Mouse (Mus musculus): Measurements from ENCODE around the gene Strbp. TPM values are rescaled to one million over a fixed set of nuclear protein-coding genes. Genes with fewer than 3 reads are reported as not detected.

Strbp gene
- polyA plus RNA-seq, 1 experiment from 2014 or later, result 37.2 TPM

DNA sequence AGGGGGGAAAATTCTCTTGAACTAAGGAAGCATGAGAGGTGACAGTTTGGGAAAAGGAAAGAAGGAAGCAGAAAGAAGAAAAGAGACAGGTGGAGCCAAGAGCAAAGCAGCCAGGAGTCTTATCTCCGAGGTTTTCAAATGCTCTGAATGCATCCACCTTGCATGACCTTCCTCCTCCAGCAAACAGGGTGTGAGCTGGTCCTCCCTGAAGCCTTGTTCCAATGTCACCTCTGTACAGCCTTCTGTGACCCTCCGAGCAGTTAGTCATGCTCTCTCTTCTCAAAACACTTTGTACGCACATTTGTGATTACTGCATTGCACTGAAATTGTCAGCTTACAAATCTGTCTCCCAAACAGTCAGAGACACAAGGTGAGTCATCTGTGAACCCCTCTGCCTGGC is 9.4 kb upstream of the Strbp start:
- no peaks in the 10 kb centered on the region for H3K4me1 ChIP-seq (replicated peaks; ENCODE audit: control insufficient read depth, insufficient read depth, low read length)
- no peaks in the 10 kb centered on the region for H3K36me3 ChIP-seq (ENCODE audit: control insufficient read depth, insufficient read depth, low read length)
- H3K9me3 ChIP-seq (ENCODE audit: control insufficient read depth, low read length), result no peaks in the 10 kb centered on the region
- H3K4me3 ChIP-seq (ENCODE audit: low read depth, low read length), result no peak overlapping the region
- H3K4me2 ChIP-seq, result no peak overlapping the region
- no peak overlapping the region for H3K27ac ChIP-seq (ENCODE audit: low read depth, low read length)
- no peak overlapping the region for H3K9ac ChIP-seq (ENCODE audit: low read depth, low read length)
- DNase-seq (ENCODE audit: low spot score) (no peak), ATAC-seq (replicated peaks; ENCODE audit: low FRiP score) (no peak)
- H3K27me3 ChIP-seq (replicated peaks; ENCODE audit: control insufficient read depth, insufficient read depth, low read length), result no peaks in the 10 kb centered on the region
- WGBS, result 71% methylated on average over 3 of the region's 3 CpGs

DNA sequence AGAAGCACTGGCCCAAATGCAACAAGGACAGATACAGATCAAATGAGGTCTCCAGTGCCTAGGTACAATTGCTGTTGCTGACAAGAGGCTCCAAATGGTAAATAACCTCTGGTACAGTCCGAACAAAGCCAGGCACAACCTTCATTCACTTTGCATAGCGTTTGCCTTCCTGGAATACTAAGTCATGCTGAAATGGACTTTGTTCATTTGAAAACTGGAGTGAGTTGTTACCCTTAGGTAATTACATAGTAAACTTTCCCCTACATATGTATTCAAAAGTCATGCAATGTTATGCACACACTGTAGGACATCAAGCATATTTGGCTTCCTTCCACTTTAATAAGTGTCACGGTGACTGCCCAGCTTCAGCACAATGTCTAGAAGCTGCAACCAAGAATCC is 5.2 kb upstream of the Strbp start:
- H3K9me3 ChIP-seq (ENCODE audit: control insufficient read depth, low read length), result no peaks in the 10 kb centered on the region
- H3K4me1 ChIP-seq (replicated peaks; ENCODE audit: control insufficient read depth, insufficient read depth, low read length), result no peaks in the 10 kb centered on the region
- 0 out of 2 replicates have a peak, but pooled peaks cover 2% of the 10 kb centered on the region for H3K27me3 ChIP-seq (replicated peaks; ENCODE audit: control insufficient read depth, insufficient read depth, low read length)
- H3K27ac ChIP-seq (ENCODE audit: low read depth, low read length), result no peak overlapping the region
- WGBS, result 80% methylated on average over 3 of the region's 3 CpGs
- ATAC-seq (replicated peaks; ENCODE audit: low FRiP score) (no peak), DNase-seq (ENCODE audit: low spot score) (no peak)
- no peak overlapping the region for H3K9ac ChIP-seq (ENCODE audit: low read depth, low read length)
- H3K4me3 ChIP-seq (ENCODE audit: low read depth, low read length), result no peak overlapping the region
- H3K4me2 ChIP-seq, result no peak overlapping the region
- no peaks in the 10 kb centered on the region for H3K36me3 ChIP-seq (ENCODE audit: control insufficient read depth, insufficient read depth, low read length)

DNA sequence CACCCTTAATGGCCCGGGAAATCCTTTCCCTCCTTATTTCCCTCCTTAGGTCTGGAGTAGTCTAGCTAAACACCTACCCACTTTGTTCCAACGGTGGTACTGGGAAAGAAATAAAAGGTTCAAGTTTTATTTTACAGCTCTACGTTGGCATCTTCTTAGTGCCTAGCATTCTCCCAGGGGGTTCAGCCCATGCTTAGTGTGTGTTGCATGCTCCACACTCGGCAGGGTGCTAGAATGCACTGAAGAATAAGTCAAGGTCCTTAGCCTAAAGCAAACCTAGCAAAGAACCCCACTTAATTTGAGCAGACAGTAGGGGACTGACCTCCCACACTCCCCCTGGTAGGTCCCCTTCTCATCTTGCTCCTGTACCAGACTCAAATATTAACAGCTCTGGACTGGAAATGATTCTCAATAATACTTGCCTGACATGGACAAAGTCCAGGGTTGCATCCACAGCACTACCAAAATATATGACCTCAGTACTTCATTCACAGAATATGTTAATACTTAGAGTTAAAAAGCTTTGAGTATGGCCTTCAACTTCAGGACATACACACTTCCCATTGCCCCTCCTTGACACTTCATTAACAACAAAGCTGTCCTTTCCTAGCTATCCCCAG is 592 bp upstream of the Strbp start:
- H3K4me1 ChIP-seq (replicated peaks; ENCODE audit: control insufficient read depth, insufficient read depth, low read length), result peaks cover 6% of the 10 kb centered on the region
- H3K9me3 ChIP-seq (ENCODE audit: control insufficient read depth, low read length), result no peaks in the 10 kb centered on the region
- peak overlapping the region; percentile 96 for H3K4me3 ChIP-seq (ENCODE audit: low read depth, low read length)
- H3K4me2 ChIP-seq, result peak overlapping the region; percentile 87
- 28% methylated on average over 4 of the region's 4 CpGs for WGBS
- ATAC-seq (replicated peaks; ENCODE audit: low FRiP score), result no peak
- no peak for DNase-seq (ENCODE audit: low spot score)
- no peak overlapping the region for H3K27ac ChIP-seq (ENCODE audit: low read depth, low read length)
- peak overlapping the region; percentile 94 for H3K9ac ChIP-seq (ENCODE audit: low read depth, low read length)
- no peaks in the 10 kb centered on the region for H3K36me3 ChIP-seq (ENCODE audit: control insufficient read depth, insufficient read depth, low read length)
- H3K27me3 ChIP-seq (replicated peaks; ENCODE audit: control insufficient read depth, insufficient read depth, low read length), result 0 out of 2 replicates have a peak, but pooled peaks cover 2% of the 10 kb centered on the region

DNA sequence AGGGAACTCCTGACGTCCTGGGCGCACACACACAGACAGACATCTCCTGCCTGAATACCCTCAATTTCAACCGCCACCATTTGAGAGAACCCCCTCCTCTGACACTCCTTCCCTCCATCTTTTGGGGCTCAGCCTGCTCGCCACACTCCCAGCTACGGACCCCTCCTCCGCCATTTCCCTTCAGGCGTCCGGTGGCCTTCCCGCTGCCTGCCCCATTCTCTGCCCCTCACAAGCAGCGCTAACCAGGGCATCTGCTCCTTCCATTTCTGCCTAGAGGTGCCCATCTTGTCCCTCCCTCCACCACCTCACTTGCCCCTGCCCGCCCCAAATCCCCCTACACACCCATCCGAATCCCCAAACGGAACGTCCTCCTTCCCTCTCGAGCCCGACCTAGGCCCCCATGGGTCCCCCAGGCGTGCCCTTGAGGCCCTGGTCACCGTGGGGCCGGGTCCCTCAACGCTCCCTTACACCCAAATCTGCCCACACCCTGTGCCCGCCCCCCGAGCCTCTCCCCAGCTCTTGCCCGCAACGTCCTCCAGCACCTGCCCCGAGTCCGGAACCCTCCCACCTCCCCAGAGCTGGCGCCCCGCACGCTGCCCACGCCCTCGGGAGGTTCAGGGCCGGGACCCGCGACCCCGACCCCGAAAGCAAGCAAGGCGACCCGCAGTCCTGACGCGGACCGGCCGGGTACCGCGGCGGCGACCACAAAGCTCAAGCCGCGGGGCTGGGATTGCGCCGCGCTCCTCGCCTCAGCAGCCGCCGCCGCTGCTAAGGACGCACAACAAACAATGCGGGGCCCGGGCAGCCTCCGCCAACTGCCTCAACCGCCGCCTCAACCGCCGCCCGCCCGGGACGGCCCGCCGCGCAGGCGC is 1.1 kb downstream of the Strbp start:
- DNase-seq (ENCODE audit: low spot score), result peak; percentile 72
- Histone ChIP-seq H3K4me2 (peak overlapping the region; percentile 87), H3K27ac (ENCODE audit: low read depth, low read length) (peak overlapping the region; percentile 83), H3K9ac (ENCODE audit: low read depth, low read length) (peak overlapping the region; percentile 94), H3K9me3 (ENCODE audit: control insufficient read depth, low read length) (no peaks in the 10 kb centered on the region), H3K4me1 (replicated peaks; ENCODE audit: control insufficient read depth, insufficient read depth, low read length) (peaks cover 6% of the 10 kb centered on the region), H3K4me3 (ENCODE audit: low read depth, low read length) (peak overlapping the region; percentile 96), H3K36me3 (ENCODE audit: control insufficient read depth, insufficient read depth, low read length) (no peaks in the 10 kb centered on the region), H3K27me3 (replicated peaks; ENCODE audit: control insufficient read depth, insufficient read depth, low read length) (0 out of 2 replicates have a peak, but pooled peaks cover 2% of the 10 kb centered on the region)
- ATAC-seq (replicated peaks; ENCODE audit: low FRiP score), result peak; percentile 72
- WGBS, result under 1% methylated on average over 58 of the region's 70 CpGs

DNA sequence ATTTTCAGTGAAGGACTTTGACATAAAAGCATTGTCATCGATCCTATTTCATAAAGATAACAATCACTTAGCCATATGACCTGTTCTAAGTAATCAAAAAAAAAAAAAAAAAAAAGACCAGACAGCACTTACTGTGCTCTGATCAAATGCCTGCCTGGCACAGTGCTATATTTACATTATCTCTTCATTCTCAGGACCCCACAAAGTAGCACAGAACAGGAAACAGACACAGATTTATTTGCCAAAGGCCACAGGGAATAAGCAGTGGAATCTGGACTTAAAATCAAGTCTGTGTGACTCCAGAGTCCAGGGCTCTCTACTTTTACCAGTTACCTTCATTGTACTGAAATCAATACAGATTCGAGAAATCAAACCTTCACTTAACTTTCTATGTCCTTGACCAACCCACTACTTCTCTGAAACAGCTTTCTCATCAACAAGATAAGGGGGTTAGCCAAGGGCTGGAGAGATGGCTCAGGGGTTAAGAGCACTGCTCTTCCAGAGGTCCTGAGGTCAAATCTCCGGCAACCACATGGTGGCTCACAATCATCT is 14.5 kb downstream of the Strbp start:
- Histone ChIP-seq H3K4me1 (replicated peaks; ENCODE audit: control insufficient read depth, insufficient read depth, low read length) (no peaks in the 10 kb centered on the region), H3K4me3 (ENCODE audit: low read depth, low read length) (no peak overlapping the region), H3K9me3 (ENCODE audit: control insufficient read depth, low read length) (no peaks in the 10 kb centered on the region), H3K27ac (ENCODE audit: low read depth, low read length) (no peak overlapping the region), H3K36me3 (ENCODE audit: control insufficient read depth, insufficient read depth, low read length) (no peaks in the 10 kb centered on the region), H3K9ac (ENCODE audit: low read depth, low read length) (no peak overlapping the region), H3K4me2 (no peak overlapping the region), H3K27me3 (replicated peaks; ENCODE audit: control insufficient read depth, insufficient read depth, low read length) (no peaks in the 10 kb centered on the region)
- WGBS, result 66% methylated on average over 3 of the region's 3 CpGs
- ATAC-seq (replicated peaks; ENCODE audit: low FRiP score), result no peak
- DNase-seq (ENCODE audit: low spot score), result no peak

DNA sequence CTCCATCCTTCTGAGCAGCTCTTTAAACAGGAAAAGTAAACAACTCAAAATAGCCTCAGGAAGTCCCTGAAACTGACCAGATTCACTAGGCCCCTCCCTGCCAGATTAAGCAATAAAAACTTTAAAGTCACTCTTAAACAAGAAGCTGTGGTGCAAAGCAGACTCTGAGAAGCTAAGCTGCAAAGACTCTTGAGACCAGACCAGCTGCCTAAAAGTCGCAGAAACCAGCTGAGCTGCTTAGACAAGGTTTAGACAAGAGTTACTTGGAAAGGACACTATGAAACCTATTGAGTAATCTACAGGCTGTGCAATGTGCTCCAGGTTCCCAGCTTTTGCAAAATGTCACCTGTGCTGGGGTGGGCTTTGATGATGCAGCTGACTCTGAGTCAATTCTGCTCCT is 16.6 kb downstream of the Strbp start:
- 100% methylated on average over 1 of the region's 1 CpGs for WGBS
- Histone ChIP-seq H3K4me3 (ENCODE audit: low read depth, low read length) (no peak overlapping the region), H3K9me3 (ENCODE audit: control insufficient read depth, low read length) (no peaks in the 10 kb centered on the region), H3K9ac (ENCODE audit: low read depth, low read length) (no peak overlapping the region), H3K27me3 (replicated peaks; ENCODE audit: control insufficient read depth, insufficient read depth, low read length) (no peaks in the 10 kb centered on the region), H3K4me1 (replicated peaks; ENCODE audit: control insufficient read depth, insufficient read depth, low read length) (no peaks in the 10 kb centered on the region), H3K4me2 (no peak overlapping the region), H3K36me3 (ENCODE audit: control insufficient read depth, insufficient read depth, low read length) (no peaks in the 10 kb centered on the region), H3K27ac (ENCODE audit: low read depth, low read length) (no peak overlapping the region)
- ATAC-seq (replicated peaks; ENCODE audit: low FRiP score), result no peak
- no peak for DNase-seq (ENCODE audit: low spot score)

DNA sequence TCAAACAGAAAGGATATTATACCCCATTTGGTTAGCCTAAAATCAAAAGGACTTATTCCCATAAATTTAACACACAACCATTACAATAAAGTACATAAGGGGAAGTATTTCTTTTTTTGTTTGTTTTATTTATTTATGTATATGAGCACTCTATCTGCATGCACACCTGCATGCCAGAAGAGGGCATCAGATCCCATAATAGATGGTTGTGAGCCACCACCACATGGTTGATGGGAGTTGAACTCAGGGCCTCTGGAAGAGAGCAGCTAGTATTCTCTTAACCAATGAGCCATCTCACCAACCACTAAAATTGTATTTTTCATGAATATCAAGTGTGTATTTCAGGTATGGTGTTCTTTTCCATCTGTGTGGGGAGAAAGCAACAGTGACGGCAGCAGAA is 18.8 kb downstream of the Strbp start:
- 100% methylated on average over 1 of the region's 1 CpGs for WGBS
- no peak overlapping the region for H3K9ac ChIP-seq (ENCODE audit: low read depth, low read length)

DNA sequence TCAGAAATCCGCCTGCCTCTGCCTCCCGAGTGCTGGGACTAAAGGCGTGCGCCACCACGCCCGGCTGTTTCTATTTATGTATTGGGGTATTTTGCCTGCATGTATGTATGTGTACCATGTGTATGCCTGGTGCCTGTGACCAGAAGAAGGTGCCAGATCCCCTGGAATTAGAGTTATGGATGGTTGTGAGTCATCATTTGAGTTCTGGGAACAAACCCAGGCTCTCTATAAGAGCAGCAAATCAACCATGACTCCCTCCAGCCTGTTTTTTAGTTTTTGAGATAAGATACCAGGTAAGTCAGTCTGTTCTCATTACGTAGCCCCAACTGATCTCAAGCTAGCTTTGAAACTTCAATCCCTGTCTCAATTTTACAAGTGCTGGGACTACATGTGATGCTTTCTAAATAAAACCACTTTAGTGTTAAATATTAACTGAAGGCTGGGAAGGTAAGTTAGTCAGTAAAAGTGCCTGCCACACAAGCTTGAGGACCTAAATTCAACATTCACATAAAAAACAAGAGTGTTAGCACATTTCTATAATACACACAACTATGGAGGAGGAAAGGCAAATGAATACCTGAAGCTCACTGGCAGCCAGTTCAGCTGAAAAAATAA is 21.4 kb downstream of the Strbp start:
- no peaks in the 10 kb centered on the region for H3K4me1 ChIP-seq (replicated peaks; ENCODE audit: control insufficient read depth, insufficient read depth, low read length)
- 90% methylated on average over 7 of the region's 7 CpGs for WGBS
- DNase-seq (ENCODE audit: low spot score) (no peak), ATAC-seq (replicated peaks; ENCODE audit: low FRiP score) (no peak)
- H3K4me2 ChIP-seq, result no peak overlapping the region
- no peak overlapping the region for H3K9ac ChIP-seq (ENCODE audit: low read depth, low read length)
- H3K27ac ChIP-seq (ENCODE audit: low read depth, low read length), result no peak overlapping the region
- H3K9me3 ChIP-seq (ENCODE audit: control insufficient read depth, low read length), result no peaks in the 10 kb centered on the region
- no peaks in the 10 kb centered on the region for H3K36me3 ChIP-seq (ENCODE audit: control insufficient read depth, insufficient read depth, low read length)
- H3K4me3 ChIP-seq (ENCODE audit: low read depth, low read length), result no peak overlapping the region
- no peaks in the 10 kb centered on the region for H3K27me3 ChIP-seq (replicated peaks; ENCODE audit: control insufficient read depth, insufficient read depth, low read length)

More for the DNA sequence above, 18.8 kb downstream of the Strbp start:
- Histone ChIP-seq H3K4me1 (replicated peaks; ENCODE audit: control insufficient read depth, insufficient read depth, low read length) (no peaks in the 10 kb centered on the region), H3K4me3 (ENCODE audit: low read depth, low read length) (no peak overlapping the region), H3K27me3 (replicated peaks; ENCODE audit: control insufficient read depth, insufficient read depth, low read length) (no peaks in the 10 kb centered on the region), H3K27ac (ENCODE audit: low read depth, low read length) (no peak overlapping the region), H3K36me3 (ENCODE audit: control insufficient read depth, insufficient read depth, low read length) (no peaks in the 10 kb centered on the region), H3K9me3 (ENCODE audit: control insufficient read depth, low read length) (no peaks in the 10 kb centered on the region), H3K4me2 (no peak overlapping the region)
- DNase-seq (ENCODE audit: low spot score) (no peak), ATAC-seq (replicated peaks; ENCODE audit: low FRiP score) (no peak)

All from liver, embryonic 11.5 days (tissue).